Mouse (Mus musculus): ENCODE results near the gene Capn8.
A peak's percentile ranks its signal among the peaks of the same experiment; 100 is the strongest.

Gene Capn8

DNA sequence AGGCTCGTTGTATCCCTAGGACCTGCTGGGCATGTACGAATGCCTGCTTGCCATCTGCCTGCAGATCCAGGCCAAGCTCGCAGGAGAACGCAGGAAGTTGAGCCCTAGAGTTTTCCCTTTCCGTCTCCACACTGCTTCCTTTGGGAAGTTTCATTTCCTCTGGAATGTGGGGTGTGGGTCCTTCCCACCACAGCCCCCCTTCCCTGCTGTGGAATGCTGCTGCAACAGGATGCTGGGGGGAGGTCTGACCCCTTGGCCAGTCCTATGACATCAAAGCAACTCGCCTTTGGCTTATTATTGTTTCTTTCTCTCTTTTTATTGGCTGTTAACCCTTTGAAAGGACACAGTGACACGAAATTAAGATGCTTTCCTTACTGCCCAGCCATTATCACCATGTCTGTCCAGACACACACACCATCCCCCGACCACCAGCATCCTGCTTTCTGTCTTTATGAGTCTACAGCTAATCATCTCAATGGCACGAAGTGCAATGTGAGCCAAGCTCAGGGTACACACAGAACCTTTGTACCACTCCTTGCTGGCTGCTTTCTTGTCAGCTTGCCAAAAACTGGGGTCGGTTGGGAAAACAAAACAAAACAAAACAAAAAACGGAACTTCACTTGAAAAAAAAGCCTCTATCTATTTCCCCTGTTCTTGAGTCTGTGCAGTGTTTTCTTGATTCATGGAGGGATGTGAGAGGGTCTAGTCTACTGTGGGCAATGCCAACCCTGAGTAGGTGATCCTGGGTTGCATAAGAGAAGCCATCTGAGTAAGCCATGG lies 105.9 kb downstream of the Capn8 start:
- peak; percentile 13 to 31 for DNase-seq (ENCODE audit: inconsistent age in 2 of 2, low spot score in 1 of 2)

- no peak for DNase-seq (ENCODE audit: inconsistent age in 2 of 2, low spot score in 1 of 2)
These were observed 106.5 kb downstream of the Capn8 start for GRCm38 (mm10) chr1:182671343-182671624.

- no peak for DNase-seq (ENCODE audit: inconsistent age in 2 of 2, low spot score in 1 of 2)
These were observed 110.5 kb downstream of the Capn8 start for GRCm38 (mm10) chr1:182675346-182675745.

DNA sequence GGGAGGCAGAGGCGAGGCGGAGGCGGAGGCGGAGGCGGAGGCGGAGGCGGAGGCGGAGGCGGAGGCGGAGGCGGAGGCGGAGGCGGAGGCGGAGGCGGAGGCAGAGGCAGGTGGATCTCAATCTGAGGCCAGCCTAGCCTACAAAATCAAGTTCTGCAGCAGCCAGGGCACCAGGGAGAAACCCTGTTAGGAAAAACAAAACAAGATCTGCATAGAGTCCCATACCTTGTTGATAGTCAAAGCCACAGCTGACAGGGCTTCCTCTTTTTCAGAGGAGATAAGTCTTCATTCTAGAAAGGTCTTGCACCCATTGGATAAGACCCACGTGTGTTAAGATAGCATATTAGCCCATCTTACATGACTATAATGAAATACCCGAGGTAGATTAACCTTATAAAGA lies 113.3 kb downstream of the Capn8 start:
- no peak for DNase-seq (ENCODE audit: inconsistent age in 2 of 2, low spot score in 1 of 2)

DNA sequence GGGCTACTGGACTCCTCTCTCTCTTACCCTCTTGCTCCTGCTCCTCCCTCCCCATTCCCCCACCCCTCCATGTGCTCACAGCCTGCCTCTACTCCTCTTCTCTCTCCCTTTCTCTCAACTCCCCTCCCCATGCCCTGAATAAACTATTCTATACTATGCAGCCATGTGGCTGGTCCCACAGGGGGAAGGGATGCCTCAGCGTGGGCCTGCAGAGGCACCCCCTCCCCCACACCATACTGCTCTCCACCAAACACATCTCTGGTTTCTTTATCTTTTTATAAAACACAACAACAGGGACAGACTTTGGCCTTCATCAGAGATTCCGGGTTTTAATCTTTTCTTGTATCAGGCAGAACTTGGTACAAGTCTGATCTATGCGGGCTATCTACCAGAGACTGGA lies 114.4 kb downstream of the Capn8 start:
- DNase-seq (ENCODE audit: inconsistent age in 2 of 2, low spot score in 1 of 2) = no peak

GRCm38 (mm10) chr1:182679582-182679981 lies 114.8 kb downstream of the Capn8 start:
- DNase-seq (ENCODE audit: inconsistent age in 2 of 2, low spot score in 1 of 2) = no peak
